Mouse (Mus musculus): ENCODE results near the gene Doxl2. TPM values are rescaled to one million over a fixed set of nuclear protein-coding genes. Genes with fewer than 3 reads are reported as not detected.

The Doxl2 gene
- not detected in 2 replicates for polyA plus RNA-seq (2012; rRNA removed)

GRCm38 (mm10) chr6:48974663-48975062 lies at the start of gene Doxl2:
Doxl2 (plus strand) TSS chr6:48974963.

GRCm38 (mm10) chr6:48929595-48929994 lies 45.2 kb upstream of the Doxl2 start, which contains the start of gene 1600015I10Rik:
1600015I10Rik (plus strand) TSS chr6:48929895.

DNA sequence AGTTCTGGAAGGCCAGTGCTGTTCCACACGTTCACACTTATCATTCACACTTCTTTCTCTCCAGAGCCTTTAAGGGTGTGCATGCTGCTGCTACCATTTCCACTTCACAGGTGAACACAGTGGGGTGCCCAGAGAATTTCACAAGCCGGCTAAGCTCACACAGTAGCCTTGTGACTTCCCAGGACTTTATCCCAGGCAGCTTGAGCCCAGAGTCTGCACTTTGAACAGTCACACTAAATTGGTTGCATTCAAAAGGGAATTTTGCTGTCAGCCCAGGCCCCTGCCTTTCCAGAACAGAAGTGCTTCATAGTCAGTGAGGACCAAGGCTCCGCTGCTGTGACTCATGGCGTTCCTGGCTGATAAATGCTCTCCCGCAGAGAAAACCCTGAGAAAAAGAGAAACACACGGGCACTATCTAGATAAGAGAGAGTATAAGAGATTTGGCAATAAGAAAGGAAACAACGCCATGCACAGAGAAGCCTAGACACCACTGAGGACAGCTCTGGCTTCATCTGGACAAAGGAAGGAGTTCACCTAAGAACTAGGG lies 11.8 kb downstream of the Doxl2 start, which contains the start of gene Svs1:
Gene Svs1 (plus strand): TSS at position 418 of the 547 bp plus-strand sequence.

Other genes with a start within 250 kb of the Doxl2 start
- gene Gimap1, start 235.9 kb upstream of the Doxl2 start, polyA plus RNA-seq (2012; rRNA removed) = 1.4 and 1.7 TPM in 2 replicates
- 1.7 TPM in 2 replicates for gene Gimap5, start 228.8 kb upstream of the Doxl2 start, polyA plus RNA-seq (2012; rRNA removed)
- gene Gimap3, start 204.1 kb upstream of the Doxl2 start, polyA plus RNA-seq (2012; rRNA removed) = 0.05 TPM in 2 replicates
- gene Tmem176a, start 134.0 kb upstream of the Doxl2 start, polyA plus RNA-seq (2012; rRNA removed) = 26.8 and 36.0 TPM in 2 replicates
- gene Tmem176b, start 133.5 kb upstream of the Doxl2 start, polyA plus RNA-seq (2012; rRNA removed) = 97.3 and 116 TPM in 2 replicates
- gene Aoc1, start 102.1 kb upstream of the Doxl2 start, polyA plus RNA-seq (2012; rRNA removed) = 0.03 TPM in 1 of 2 replicates, not detected in the other
- not detected in 2 replicates for gene 1600015I10Rik, start 45.1 kb upstream of the Doxl2 start, polyA plus RNA-seq (2012; rRNA removed)
- gene Svs1, start 11.9 kb downstream of the Doxl2 start, polyA plus RNA-seq (2012; rRNA removed) = not detected in 2 replicates
- 0.46 and 0.51 TPM in 2 replicates for gene Gpnmb, start 61.6 kb downstream of the Doxl2 start, polyA plus RNA-seq (2012; rRNA removed)
- gene Malsu1, start 98.8 kb downstream of the Doxl2 start, polyA plus RNA-seq (2012; rRNA removed) = 9.2 and 10.6 TPM in 2 replicates
- gene Igf2bp3, start 240.0 kb downstream of the Doxl2 start, polyA plus RNA-seq (2012; rRNA removed) = 8.6 and 9.1 TPM in 2 replicates